Mouse (Mus musculus) bone marrow, adult 2 months (tissue): ENCODE results near the gene Cyp3a13.

Source experiments
- CTCF ChIP-seq: fragments of 200-500 bp; IDR thresholded peaks from 2 replicates; pipeline ENCODE4 v1.5.1; 2011; ENCODE audit warnings: low read length, control low read depth; ENCODE audit not compliant: control insufficient read depth, insufficient read depth
- POLR2A ChIP-seq: fragments of 200-500 bp; IDR thresholded peaks from 2 replicates; pipeline ENCODE4 v1.6.1; 2011; ENCODE audit warnings: low read depth, mild to moderate bottlenecking, control low read depth, low read length, borderline replicate concordance; ENCODE audit not compliant: control insufficient read depth

- TF ChIP-seq POLR2A (no peak), CTCF (no peak)
Measured at GRCm38 (mm10) chr5:137921532-137921931, at the start of gene Cyp3a13.
